Mouse (Mus musculus) splenic B cell, adult 2 months (primary cell): ENCODE measurements at regions not wholly inside any gene's neighbourhood (a gene's known extent, or its start where the extent isn't known, plus 50 kb on each side); places are given as distances from the start of the nearest gene placed in this dataset.

Experiments used
- DNase-seq: peaks from one replicate; pipeline ENCODE4 v3.0.0-alpha.2; 2011; ENCODE audit warnings: low read depth, low spot score
- H3K27me3 ChIP-seq: 2 replicates; pipeline ENCODE4 v1.6.1; 2012; ENCODE audit warnings: mild to moderate bottlenecking, low read length, moderate library complexity, mixed read lengths; ENCODE audit not compliant: control insufficient read depth, poor library complexity, insufficient read depth, severe bottlenecking
- H3K36me3 ChIP-seq: 2 replicates; pipeline ENCODE4 v1.6.1; 2012; ENCODE audit warnings: mild to moderate bottlenecking, low read length, moderate library complexity, mixed read lengths; ENCODE audit not compliant: control insufficient read depth, poor library complexity, insufficient read depth, severe bottlenecking

- Histone ChIP-seq H3K27me3 (no peaks in the 10 kb centered on the region), H3K36me3 (no peaks in the 10 kb centered on the region)
- DNase-seq, result no peak
These were observed 3131.6 kb upstream of the Lrrc6 start for GRCm38 (mm10) chr15:69632306-69632705.

DNA sequence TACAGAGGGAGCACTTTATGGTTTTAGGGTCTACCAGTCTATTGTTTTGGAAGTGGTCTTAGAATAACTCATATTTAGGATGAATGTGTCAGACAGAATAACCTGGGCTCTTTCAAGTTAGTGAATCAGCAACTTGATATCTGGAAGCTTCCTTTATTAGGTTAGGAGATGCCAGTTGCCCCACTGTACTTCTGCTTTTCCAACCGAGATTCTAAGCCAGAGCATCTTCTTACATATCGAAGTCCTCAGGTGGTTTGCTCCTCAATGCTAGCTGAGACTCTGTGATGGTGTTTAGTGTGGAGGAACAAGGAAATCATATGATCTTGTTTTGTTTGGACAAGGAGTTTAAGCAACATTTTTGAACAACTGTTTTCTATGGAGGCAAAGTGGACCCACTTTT, 3117.3 kb upstream of the Lrrc6 start:
- Histone ChIP-seq H3K36me3 (no peaks in the 10 kb centered on the region), H3K27me3 (no peaks in the 10 kb centered on the region)
- no peak for DNase-seq

- Histone ChIP-seq H3K27me3 (no peaks in the 10 kb centered on the region), H3K36me3 (no peaks in the 10 kb centered on the region)
- peak; percentile 27 for DNase-seq
These were observed 3113.3 kb upstream of the Lrrc6 start for GRCm38 (mm10) chr15:69614048-69614447.

DNA sequence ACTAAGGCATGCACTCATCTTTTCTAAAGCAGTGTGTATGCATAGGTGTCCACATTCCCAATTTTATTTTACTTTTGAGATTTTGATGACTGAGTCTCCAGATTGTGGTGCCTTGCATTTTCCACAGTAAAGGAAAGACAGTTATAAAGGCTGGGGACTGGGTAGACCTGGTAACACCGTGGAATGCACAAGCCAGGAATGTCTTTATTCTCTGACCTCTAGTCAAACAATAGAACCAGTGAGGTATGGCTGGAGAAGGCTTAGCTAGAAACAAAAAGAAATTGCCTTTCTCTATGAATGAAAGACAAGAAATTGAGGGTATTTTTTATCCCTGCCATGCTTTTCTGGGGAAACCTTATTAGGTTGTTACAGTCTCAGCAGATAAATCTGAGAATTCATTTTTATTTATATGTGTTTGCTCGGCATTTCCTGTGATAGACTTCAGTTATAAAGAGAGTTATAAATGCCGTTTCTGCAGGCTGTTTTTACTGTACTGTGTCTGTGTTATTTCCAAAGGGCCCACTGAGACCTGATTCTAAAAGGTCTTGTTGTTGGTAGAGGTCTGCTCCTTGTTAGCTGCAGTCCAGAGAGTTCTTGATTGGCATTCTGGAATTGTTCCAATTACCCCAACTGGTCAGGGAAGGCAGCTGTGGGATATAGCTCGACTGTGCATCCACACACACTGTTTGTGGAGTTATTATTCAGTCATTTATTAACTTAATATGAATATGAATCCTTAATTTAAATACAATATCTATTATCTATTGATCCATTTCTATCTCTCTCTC, 3090.7 kb upstream of the Lrrc6 start:
- Histone ChIP-seq H3K36me3 (no peaks in the 10 kb centered on the region), H3K27me3 (no peaks in the 10 kb centered on the region)
- no peak for DNase-seq

DNA sequence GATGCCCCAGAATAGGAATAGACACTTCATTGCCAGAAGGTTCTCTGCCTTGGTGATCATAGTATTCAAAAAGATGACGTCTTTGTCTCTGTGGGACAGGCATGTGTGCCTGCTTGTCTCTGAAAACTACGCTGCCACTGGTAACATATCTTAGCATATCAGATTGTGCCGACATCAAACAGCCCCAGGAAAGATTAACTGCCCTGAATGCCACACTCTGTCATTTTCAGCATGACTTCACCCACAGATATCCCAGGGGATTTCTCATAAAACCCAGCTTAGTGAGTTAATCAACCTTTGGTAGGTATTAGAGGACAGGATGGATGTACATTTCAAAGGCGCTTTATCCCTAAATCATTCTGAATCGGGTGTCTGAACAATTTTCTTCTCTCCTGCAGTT, 3087.4 kb upstream of the Lrrc6 start:
- no peak for DNase-seq
- H3K27me3 ChIP-seq, result no peaks in the 10 kb centered on the region
- no peaks in the 10 kb centered on the region for H3K36me3 ChIP-seq

- Histone ChIP-seq H3K27me3 (no peaks in the 10 kb centered on the region), H3K36me3 (no peaks in the 10 kb centered on the region)
- no peak for DNase-seq
These were observed 3076.0 kb upstream of the Lrrc6 start for GRCm38 (mm10) chr15:69576742-69577141.

DNA sequence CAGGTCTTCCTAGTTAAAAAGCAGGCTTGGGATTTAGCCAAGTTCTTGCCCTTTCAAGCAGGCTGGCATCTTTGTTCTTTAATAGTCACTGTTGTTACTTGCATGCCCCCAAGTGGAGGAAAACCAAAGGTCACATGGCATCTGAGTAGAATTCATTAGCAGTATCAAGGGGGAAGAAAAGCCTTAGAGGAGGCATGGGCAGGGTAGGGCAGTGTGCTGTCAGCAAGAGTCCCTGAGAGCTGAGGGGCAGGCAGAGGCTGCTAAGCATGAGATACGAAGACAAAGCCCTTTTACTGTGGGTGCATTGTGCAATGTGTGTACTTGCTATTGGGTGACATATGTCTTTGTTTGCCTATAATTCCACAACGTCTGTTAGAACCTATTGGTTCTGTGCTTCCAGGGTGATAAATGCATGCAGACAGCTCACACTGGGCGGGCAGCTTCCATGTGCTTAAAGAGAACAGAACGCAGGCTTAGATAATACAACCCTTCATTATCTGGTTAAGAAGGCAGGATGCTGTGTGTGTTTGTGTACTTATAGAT, 3075.0 kb upstream of the Lrrc6 start:
- peak; percentile 3 for DNase-seq
- no peaks in the 10 kb centered on the region for H3K27me3 ChIP-seq
- no peaks in the 10 kb centered on the region for H3K36me3 ChIP-seq

GRCm38 (mm10) chr15:69554171-69554570, 3053.5 kb upstream of the Lrrc6 start:
- Histone ChIP-seq H3K27me3 (no peaks in the 10 kb centered on the region), H3K36me3 (no peaks in the 10 kb centered on the region)
- DNase-seq, result no peak

DNA sequence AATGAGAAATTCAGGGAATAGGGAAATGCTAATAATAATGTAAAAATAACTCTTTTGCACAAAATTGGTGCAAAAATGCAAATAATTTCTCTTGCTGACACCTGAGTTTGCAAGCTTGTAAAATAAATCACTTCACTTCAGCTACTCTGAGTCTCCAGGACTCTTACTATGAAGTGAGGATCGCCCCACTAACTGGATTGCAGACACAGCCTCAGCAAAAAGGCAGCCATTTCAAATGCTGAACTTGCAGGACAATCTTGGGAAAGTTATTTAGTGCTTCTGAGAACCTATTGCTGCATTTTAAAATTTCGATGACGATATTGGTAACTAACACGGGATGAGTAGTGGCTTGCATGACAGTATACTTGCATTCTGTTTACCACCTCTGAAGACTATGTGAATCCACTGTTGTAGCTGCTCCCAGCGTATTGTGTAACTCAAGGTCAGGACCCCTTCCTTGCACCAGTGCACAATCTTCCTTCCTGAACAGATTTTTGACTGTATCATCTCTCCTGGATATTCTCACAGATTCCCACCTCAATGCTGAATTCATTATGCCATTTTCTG, 3051.4 kb upstream of the Lrrc6 start:
- Histone ChIP-seq H3K36me3 (no peaks in the 10 kb centered on the region), H3K27me3 (no peaks in the 10 kb centered on the region)
- no peak for DNase-seq

- DNase-seq, result no peak
- H3K27me3 ChIP-seq, result no peaks in the 10 kb centered on the region
- no peaks in the 10 kb centered on the region for H3K36me3 ChIP-seq
These were observed 3050.3 kb upstream of the Lrrc6 start for GRCm38 (mm10) chr15:69551012-69551411.

- H3K36me3 ChIP-seq, result no peaks in the 10 kb centered on the region
- H3K27me3 ChIP-seq, result no peaks in the 10 kb centered on the region
- no peak for DNase-seq
These were observed 3025.9 kb upstream of the Lrrc6 start for GRCm38 (mm10) chr15:69526441-69527094.

DNA sequence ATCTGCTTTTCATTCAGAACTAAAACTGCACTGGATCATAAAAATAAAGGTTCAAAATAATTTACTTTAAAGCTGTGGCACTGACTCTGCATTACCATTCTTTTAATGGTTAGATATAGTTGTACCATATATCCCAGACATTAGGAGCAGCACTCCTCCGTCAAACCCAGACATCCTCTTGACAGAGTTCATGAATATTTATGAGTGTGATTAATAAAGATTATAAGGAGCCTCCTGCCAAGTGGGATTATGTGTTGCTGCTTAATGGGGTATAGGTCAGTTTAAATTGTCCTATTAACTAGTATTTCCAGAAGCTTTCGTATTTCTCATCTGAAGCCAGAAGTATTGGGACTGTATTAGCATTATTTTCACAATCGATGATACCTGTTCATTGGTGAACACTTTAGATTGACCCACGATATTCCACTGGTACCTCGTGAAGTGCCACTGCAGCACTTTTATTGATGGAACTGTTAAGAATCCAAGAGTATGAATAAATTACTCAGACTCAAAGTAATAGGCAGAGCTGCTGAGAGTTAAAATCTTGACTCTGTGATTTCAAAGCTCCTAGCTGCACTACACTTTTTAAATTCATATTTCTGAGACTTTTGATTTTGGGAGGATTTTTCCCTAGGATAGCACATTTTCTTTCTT, 2983.8 kb upstream of the Lrrc6 start:
- DNase-seq, result no peak
- Histone ChIP-seq H3K36me3 (no peaks in the 10 kb centered on the region), H3K27me3 (no peaks in the 10 kb centered on the region)

GRCm38 (mm10) chr15:69483096-69483495, 2982.4 kb upstream of the Lrrc6 start:
- DNase-seq, result no peak
- no peaks in the 10 kb centered on the region for H3K36me3 ChIP-seq

DNA sequence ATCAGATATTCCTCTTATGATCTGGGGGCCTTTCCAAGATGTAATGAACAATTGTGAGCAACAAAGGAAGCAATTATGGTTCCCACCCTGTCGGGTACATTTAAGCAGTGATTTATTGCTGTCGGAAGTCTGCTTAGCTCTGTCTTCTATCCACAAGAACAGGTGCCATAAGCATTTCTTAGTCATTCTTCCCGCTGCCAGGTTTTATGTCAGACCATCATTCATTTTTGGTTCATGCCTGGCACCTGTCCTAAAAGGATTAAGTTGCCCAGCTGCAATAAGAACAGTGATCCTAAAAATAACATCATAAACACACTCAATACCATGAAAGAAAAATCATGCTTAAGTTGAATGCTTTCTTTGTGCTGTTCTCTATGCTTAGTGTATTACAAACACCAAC, 2980.4 kb upstream of the Lrrc6 start:
- Histone ChIP-seq H3K36me3 (no peaks in the 10 kb centered on the region), H3K27me3 (no peaks in the 10 kb centered on the region)
- no peak for DNase-seq

More at GRCm38 (mm10) chr15:69483096-69483495, 2982.4 kb upstream of the Lrrc6 start:
- no peaks in the 10 kb centered on the region for H3K27me3 ChIP-seq

DNA sequence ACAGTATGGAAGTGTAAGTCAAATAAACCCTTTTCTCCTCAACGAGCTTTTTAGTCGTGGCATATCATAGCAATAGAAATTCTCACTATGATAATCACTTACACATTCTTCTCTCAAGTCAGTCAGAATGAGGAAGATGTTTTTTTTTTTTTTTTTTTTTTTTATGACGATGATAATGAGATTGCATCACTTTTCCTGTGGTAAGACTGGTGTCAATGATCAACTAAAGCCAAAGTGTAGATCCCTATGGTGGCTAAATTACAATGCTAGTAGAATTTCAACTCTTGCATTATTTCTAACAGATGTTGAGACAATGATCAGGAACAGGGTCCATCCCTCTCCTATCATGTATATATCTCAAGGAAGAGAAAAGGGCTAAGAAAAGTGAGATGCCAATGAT, 2976.3 kb upstream of the Lrrc6 start:
- H3K27me3 ChIP-seq, result no peaks in the 10 kb centered on the region
- H3K36me3 ChIP-seq, result no peaks in the 10 kb centered on the region
- DNase-seq, result no peak
